Mouse (Mus musculus) neural tube, embryonic 13.5 days (tissue): ENCODE measurements at regions not wholly inside any gene's neighbourhood (a gene's known extent, or its start where the extent isn't known, plus 50 kb on each side); places are given as distances from the start of the nearest gene placed in this dataset.

Experiments used
- ATAC-seq: fragments of 200-750 bp; cut with Nextera tagmentation; 2 replicates; pipeline ENCODE4 v1.8.0; 2017; ENCODE audit warnings: low read depth, mild to moderate bottlenecking, moderate TSS enrichment, moderate library complexity
- H3K27ac ChIP-seq: fragments of 300-500 bp; sonication (generic); replicated peaks from 2 replicates; pipeline ENCODE4 v1.5.1; 2015; ENCODE audit warnings: moderate library complexity, mild to moderate bottlenecking, inconsistent platforms
- H3K27me3 ChIP-seq: fragments of 300-500 bp; sonication (generic); 2 replicates; pipeline ENCODE4 v1.6.1; 2015; ENCODE audit warnings: mild to moderate bottlenecking, inconsistent platforms
- H3K36me3 ChIP-seq: fragments of 300-500 bp; sonication (generic); 2 replicates; pipeline ENCODE4 v1.6.1; 2015; ENCODE audit warnings: mild to moderate bottlenecking, inconsistent platforms
- H3K4me1 ChIP-seq: fragments of 300-500 bp; sonication (generic); replicated peaks from 2 replicates; pipeline ENCODE4 v1.6.1; 2015; ENCODE audit warnings: inconsistent platforms
- H3K4me2 ChIP-seq: fragments of 300-500 bp; sonication (generic); 2 replicates; pipeline ENCODE4 v1.6.1; 2015; ENCODE audit warnings: inconsistent platforms, mild to moderate bottlenecking, moderate library complexity
- H3K4me3 ChIP-seq: fragments of 300-500 bp; sonication (generic); 2 replicates; pipeline ENCODE4 v1.5.1; 2015; ENCODE audit warnings: mild to moderate bottlenecking, inconsistent platforms
- H3K9ac ChIP-seq: fragments of 300-500 bp; sonication (generic); 2 replicates; pipeline ENCODE4 v1.6.1; 2015; ENCODE audit warnings: moderate library complexity, mild to moderate bottlenecking, inconsistent platforms
- H3K9me3 ChIP-seq: fragments of 300-500 bp; sonication (generic); 2 replicates; pipeline ENCODE4 v1.6.1; 2016; ENCODE audit warnings: inconsistent platforms
- WGBS: fragments of 180-500 bp; shearing (Covaris S2); methylation state at CpG from one replicate; pipeline ENCODE4 v1.1.7; 2015; 5-methylcytosine and 5-hydroxymethylcytosine counted together

GRCm38 (mm10) chr11:48605223-48605824 is 194.8 kb upstream of the Rack1 start:
- H3K4me3 ChIP-seq = no peak overlapping the region
- no peak for ATAC-seq
- H3K27me3 ChIP-seq = no peaks in the 10 kb centered on the region
- H3K9ac ChIP-seq = no peak overlapping the region
- no peak overlapping the region for H3K27ac ChIP-seq
- H3K9me3 ChIP-seq = no peaks in the 10 kb centered on the region
- H3K36me3 ChIP-seq = no peaks in the 10 kb centered on the region
- H3K4me2 ChIP-seq = no peak overlapping the region
- 74% methylated on average over 5 of the region's 5 CpGs for WGBS
- no peaks in the 10 kb centered on the region for H3K4me1 ChIP-seq

DNA sequence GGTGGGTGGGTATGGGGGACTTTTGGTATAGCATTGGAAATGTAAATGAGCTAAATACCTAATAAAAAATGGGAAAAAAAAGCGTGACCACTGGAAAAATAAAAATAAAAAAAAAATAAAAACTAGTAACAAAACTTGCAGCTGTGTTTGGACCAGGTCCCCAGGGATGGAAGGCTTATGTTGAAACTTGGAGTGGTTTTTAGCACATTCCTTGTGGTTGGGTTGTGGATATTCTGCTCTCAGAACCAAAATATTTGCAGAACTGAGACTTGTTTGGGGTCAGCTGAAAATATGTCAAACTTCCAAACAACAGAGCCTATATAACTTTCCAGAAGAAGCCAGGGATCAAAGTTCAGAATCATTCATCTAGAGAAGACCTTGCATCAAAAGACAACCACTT is 199.0 kb upstream of the Rack1 start:
- H3K27me3 ChIP-seq = no peaks in the 10 kb centered on the region
- WGBS = 86% methylated on average over 1 of the region's 1 CpGs
- H3K4me1 ChIP-seq = no peaks in the 10 kb centered on the region
- ATAC-seq = no peak
- H3K36me3 ChIP-seq = no peaks in the 10 kb centered on the region
- H3K9me3 ChIP-seq = no peaks in the 10 kb centered on the region
- no peak overlapping the region for H3K4me2 ChIP-seq
- no peak overlapping the region for H3K4me3 ChIP-seq
- no peak overlapping the region for H3K27ac ChIP-seq
- no peak overlapping the region for H3K9ac ChIP-seq

DNA sequence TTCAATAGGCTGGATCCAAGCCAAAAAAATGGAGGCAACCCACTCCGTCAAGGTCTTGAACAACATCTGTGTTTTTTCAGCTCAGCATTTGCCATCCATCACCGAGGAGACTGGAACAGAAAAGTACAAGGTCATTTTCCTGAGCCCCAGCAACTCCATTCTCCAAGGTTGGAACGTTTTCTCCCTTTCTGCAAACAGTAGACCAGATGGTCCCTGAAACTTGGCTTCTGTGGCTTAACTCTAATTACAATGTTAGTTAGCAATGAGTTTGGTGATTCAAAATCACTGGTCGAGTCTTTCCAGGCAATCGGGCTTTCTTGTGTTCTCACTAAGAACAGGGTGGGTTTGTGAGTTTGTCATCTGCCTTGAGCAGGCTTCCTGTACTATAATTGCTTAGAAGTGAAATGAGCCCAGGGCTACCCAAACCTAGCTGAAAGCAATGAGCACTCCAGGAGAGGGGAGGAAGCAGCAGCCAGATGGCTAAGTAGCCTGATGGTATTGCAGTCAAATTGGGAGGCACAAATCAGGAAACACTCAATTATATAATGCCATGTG is 200.5 kb upstream of the Rack1 start:
- H3K4me2 ChIP-seq = no peak overlapping the region
- H3K36me3 ChIP-seq = no peaks in the 10 kb centered on the region
- WGBS = 55% methylated on average over 5 of the region's 5 CpGs
- no peaks in the 10 kb centered on the region for H3K9me3 ChIP-seq
- no peak overlapping the region for H3K4me3 ChIP-seq
- no peak overlapping the region for H3K27ac ChIP-seq
- ATAC-seq = peak; percentile 61; the same call in 1 of the 2 replicates
- H3K4me1 ChIP-seq = no peaks in the 10 kb centered on the region
- H3K27me3 ChIP-seq = no peaks in the 10 kb centered on the region
- H3K9ac ChIP-seq = no peak overlapping the region

DNA sequence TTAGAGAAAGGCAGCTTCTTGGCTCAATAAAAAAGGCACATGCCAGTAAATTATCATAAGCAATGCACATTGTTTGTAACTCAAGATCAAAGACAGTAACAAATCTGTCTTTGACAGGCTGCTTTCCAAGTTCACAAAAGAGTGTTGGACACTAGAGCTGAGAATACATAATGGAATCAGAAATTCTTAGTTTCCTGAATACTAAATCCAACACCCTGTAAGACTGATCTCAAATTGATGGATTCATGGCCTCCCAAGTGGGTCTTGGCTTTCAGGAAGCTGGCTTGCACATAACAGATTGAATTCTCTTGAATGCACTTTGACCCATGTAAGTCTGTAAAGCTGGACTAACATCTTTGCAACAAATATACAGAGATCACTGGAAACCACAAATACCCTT is 201.1 kb upstream of the Rack1 start:
- Histone ChIP-seq H3K27me3 (no peaks in the 10 kb centered on the region), H3K9ac (no peak overlapping the region), H3K4me1 (no peaks in the 10 kb centered on the region), H3K4me3 (no peak overlapping the region), H3K36me3 (no peaks in the 10 kb centered on the region), H3K27ac (no peak overlapping the region), H3K9me3 (no peaks in the 10 kb centered on the region), H3K4me2 (no peak overlapping the region)
- no peak for ATAC-seq

- no peak overlapping the region for H3K4me3 ChIP-seq
- no peaks in the 10 kb centered on the region for H3K9me3 ChIP-seq
- ATAC-seq = no peak
- H3K4me2 ChIP-seq = no peak overlapping the region
- no peak overlapping the region for H3K27ac ChIP-seq
- no peak overlapping the region for H3K9ac ChIP-seq
- 40% methylated on average over 5 of the region's 5 CpGs for WGBS
- H3K27me3 ChIP-seq = no peaks in the 10 kb centered on the region
- H3K4me1 ChIP-seq = no peaks in the 10 kb centered on the region
- H3K36me3 ChIP-seq = no peaks in the 10 kb centered on the region
These were observed 205.7 kb upstream of the Rack1 start for GRCm38 (mm10) chr11:48594429-48594828.

DNA sequence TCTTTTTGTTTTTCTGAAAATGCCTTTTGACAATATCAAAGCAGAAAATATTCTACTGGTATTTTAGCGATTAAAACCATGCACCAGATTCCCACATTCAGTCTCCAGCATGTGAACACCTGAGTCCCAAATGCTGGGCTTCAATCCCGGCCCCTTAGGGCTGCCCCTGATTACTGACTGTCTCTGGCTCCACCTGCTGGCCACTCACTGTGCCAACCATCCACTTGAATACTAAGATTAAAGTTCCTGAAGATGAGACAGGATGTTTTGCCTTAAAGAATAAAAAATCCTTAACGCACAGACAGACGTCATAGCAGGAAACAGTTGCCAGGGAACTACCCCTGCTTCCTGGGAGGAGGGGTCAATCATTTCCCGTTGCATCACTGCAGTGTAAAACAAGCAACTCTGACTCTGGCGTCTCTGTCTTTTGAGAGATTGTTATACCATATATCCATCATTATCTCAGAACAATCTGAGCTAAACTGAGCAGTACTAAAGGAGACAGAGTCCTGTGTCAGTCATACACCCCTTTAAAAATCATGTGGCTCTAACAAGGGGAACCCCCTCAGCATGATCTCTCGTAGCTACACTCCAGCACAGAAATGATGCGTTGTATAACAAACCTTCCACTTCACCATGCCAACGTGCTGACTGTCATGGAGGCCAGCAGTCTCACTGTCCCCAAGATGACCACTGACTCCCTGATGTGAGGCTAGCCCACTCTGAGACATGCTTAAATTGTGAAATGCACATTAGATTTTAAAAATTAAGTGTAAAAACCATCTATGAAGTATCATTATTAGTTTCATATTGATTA is 211.1 kb upstream of the Rack1 start:
- Histone ChIP-seq H3K27ac (no peak overlapping the region), H3K4me3 (no peak overlapping the region), H3K9me3 (no peaks in the 10 kb centered on the region), H3K36me3 (no peaks in the 10 kb centered on the region), H3K27me3 (no peaks in the 10 kb centered on the region), H3K4me1 (no peaks in the 10 kb centered on the region), H3K9ac (no peak overlapping the region), H3K4me2 (no peak overlapping the region)
- peak; percentile 83 for ATAC-seq
- 35% methylated on average over 9 of the region's 9 CpGs for WGBS

DNA sequence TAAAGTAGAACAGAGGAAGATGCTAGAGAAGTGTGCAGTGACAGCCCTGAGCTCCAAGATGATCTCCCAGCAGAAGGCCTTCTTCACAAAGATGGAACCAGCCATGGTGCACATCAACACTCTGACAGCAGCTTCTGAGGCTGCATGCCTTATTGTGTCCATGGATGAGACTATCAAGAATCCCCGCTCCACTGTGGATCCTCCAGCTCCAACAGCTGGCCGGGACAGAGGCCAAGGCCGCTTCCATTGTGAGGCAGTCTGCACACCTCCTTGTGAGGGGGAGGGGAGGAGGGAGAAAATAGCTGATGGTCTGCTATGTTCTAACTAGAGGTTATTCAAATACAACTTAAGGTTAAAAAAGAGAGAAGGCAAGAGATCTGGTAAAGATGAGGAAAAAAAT is 231.4 kb upstream of the Rack1 start:
- no peaks in the 10 kb centered on the region for H3K9me3 ChIP-seq
- no peak for ATAC-seq
- no peaks in the 10 kb centered on the region for H3K36me3 ChIP-seq
- no peak overlapping the region for H3K4me3 ChIP-seq
- no peak overlapping the region for H3K9ac ChIP-seq
- H3K4me1 ChIP-seq = no peaks in the 10 kb centered on the region
- no peak overlapping the region for H3K27ac ChIP-seq
- H3K27me3 ChIP-seq = no peaks in the 10 kb centered on the region
- no peak overlapping the region for H3K4me2 ChIP-seq
- 92% methylated on average over 3 of the region's 3 CpGs for WGBS

DNA sequence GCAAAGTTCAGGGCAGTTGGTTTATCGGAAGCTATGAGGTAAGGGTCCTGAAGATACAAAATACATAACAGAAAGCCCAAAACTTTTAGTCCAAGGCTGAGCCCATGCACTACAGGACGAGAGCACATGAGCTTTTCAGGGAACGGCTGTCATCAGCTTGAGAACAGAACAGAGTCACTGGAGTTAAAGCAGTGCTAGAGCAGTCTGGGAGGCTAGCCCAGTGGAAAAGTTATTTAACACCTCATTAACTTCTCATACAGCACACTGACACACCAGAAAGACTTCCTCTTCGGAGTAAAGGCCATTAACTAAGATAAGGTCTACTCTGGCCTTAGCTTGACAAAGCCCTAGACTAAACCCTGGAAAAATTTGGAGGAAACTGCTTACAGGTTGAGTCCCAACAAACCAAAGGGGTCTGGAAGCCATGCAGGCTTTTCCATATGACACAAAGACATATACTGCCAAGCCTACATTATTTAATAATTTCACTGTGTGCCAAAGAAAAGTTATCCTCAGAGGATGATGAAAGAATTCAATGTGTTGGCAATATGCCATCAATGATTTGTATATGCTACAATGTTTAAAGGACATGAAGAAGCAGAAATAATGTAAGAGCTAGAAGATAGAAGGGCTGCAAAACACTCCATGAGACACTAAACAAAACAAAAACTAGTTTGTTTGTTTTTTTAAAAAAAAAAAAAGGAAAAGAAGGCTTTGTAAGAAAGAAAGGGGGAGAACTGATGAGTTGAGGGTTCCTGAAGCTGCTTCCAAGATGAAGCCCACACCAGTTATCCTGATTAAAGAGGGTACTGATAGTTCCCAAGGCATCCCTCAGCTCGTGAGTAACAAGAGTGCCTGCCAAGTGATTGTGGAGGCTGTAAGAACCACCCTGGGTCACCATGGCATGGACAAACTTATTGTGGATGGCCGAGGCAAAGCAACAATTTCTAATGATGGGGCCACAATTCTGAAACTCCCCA is 232.3 kb upstream of the Rack1 start:
- Histone ChIP-seq H3K36me3 (no peaks in the 10 kb centered on the region), H3K4me1 (no peaks in the 10 kb centered on the region), H3K9me3 (no peaks in the 10 kb centered on the region), H3K4me2 (no peak overlapping the region), H3K27ac (no peak overlapping the region), H3K27me3 (no peaks in the 10 kb centered on the region), H3K4me3 (no peak overlapping the region), H3K9ac (no peak overlapping the region)
- 61% methylated on average over 6 of the region's 6 CpGs for WGBS
- no peak for ATAC-seq

- Histone ChIP-seq H3K9me3 (no peaks in the 10 kb centered on the region), H3K9ac (no peak overlapping the region), H3K27ac (no peak overlapping the region), H3K27me3 (no peaks in the 10 kb centered on the region), H3K4me2 (no peak overlapping the region), H3K36me3 (no peaks in the 10 kb centered on the region), H3K4me3 (no peak overlapping the region), H3K4me1 (no peaks in the 10 kb centered on the region)
- WGBS = 92% methylated on average over 1 of the region's 1 CpGs
- no peak for ATAC-seq
These were observed 242.1 kb upstream of the Rack1 start for GRCm38 (mm10) chr11:48558053-48558452.

DNA sequence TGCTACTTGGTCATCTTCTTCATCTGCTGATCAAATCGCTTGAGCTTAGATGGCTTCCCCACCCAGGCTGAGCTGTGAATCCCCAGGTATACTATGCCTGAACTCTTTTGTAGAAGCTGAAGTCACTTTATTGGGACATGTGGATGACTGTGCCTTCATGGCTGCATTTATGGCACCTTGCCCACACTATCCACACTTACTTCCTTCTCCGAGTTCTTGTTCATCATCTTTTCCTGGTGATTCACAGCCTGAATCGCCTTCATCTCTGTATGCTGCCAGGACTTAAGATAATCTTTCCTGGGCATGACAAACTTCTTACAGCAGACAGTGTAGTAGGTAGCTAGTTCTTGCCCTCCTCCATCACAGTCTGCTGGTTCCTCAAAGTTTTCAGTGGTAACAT is 248.1 kb upstream of the Rack1 start:
- no peaks in the 10 kb centered on the region for H3K4me1 ChIP-seq
- WGBS = 89% methylated on average over 3 of the region's 3 CpGs

DNA sequence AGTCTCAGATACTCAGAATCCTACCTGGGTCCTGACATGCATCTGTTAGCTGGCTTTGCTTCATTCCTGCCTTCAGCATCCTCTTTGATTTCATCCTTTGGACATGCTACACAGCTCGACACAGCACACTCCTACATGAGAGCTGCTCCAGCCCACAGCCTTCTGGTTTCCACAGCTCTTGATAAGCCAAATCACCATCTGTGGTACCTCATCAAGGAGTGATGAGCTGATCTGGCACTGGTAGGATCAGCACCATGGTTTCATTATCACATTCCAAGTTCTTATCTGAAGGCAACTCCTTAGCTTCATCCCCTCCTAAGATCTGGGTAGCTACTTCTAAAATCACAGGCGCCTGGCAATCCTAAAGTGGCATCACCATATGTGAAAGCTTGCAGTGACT is 248.9 kb upstream of the Rack1 start:
- no peaks in the 10 kb centered on the region for H3K9me3 ChIP-seq
- no peak overlapping the region for H3K27ac ChIP-seq
- H3K9ac ChIP-seq = no peak overlapping the region
- H3K4me1 ChIP-seq = no peaks in the 10 kb centered on the region
- ATAC-seq = no peak
- H3K36me3 ChIP-seq = no peaks in the 10 kb centered on the region
- 91% methylated on average over 2 of the region's 2 CpGs for WGBS
- H3K4me2 ChIP-seq = no peak overlapping the region
- no peaks in the 10 kb centered on the region for H3K27me3 ChIP-seq
- H3K4me3 ChIP-seq = no peak overlapping the region

More for the DNA sequence above, 248.1 kb upstream of the Rack1 start:
- Histone ChIP-seq H3K27me3 (no peaks in the 10 kb centered on the region), H3K27ac (no peak overlapping the region), H3K36me3 (no peaks in the 10 kb centered on the region), H3K4me3 (no peak overlapping the region), H3K9me3 (no peaks in the 10 kb centered on the region), H3K4me2 (no peak overlapping the region), H3K9ac (no peak overlapping the region)
- no peak for ATAC-seq

GRCm38 (mm10) chr11:48526316-48526715 is 273.8 kb upstream of the Rack1 start:
- 76% methylated on average over 3 of the region's 3 CpGs for WGBS
- no peak for ATAC-seq
- Histone ChIP-seq H3K4me1 (no peaks in the 10 kb centered on the region), H3K9ac (no peak overlapping the region), H3K4me2 (no peak overlapping the region), H3K36me3 (no peaks in the 10 kb centered on the region), H3K9me3 (no peaks in the 10 kb centered on the region), H3K4me3 (no peak overlapping the region), H3K27me3 (no peaks in the 10 kb centered on the region), H3K27ac (no peak overlapping the region)
